Mouse (Mus musculus): ENCODE measurements around the gene Zfp458. TPM values are rescaled to one million over a fixed set of nuclear protein-coding genes. Genes with fewer than 3 reads are reported as not detected.
"Not testable (repeated sequence)": the region's sequence is repeated elsewhere in the genome, so short reads cannot be mapped to it uniquely, and the experiment has no call there.

The Zfp458 gene
- under 1 TPM; 0.69 to 0.92 TPM for total RNA-seq (2021)
- long read RNA-seq, experiment 1 = 0 reads
- long read RNA-seq, experiment 2, full-length matches to known transcripts = 1 of 1 reads
- long read RNA-seq, experiment 2, partial matches to known transcripts = 0 of 1 reads
- long read RNA-seq, experiment 2, other reads (novel, unspliced or antisense) = 0 of 1 reads

GRCm38 (mm10) chr13:67278314-67278713 is at the start of gene Zfp458:
Gene Zfp458, minus strand, starts transcription at chr13:67278466.
- no peak for DNase-seq
- intact Hi-C loops (cut with DNase I) = no loop called here

- no peak for DNase-seq
Measured at GRCm38 (mm10) chr13:67306718-67307117, 28.5 kb upstream of the Zfp458 start.

GRCm38 (mm10) chr13:67305822-67306672 is 27.8 kb upstream of the Zfp458 start, which contains the start of gene Zfp457:
Gene Zfp457, minus strand, starts transcription at chr13:67306485.
- peak; percentile 69 to 75 for DNase-seq
- intact Hi-C loops (cut with DNase I) = loop anchor here (5.0 kb wide), 1 partner anchor 179 kb away; no protein-coding TSS in a partner anchor

More at GRCm38 (mm10) chr13:67306718-67307117, 28.5 kb upstream of the Zfp458 start:
- intact Hi-C loops (cut with DNase I) = loop anchor here (5.0 kb wide), 1 partner anchor 179 kb away; no protein-coding TSS in a partner anchor

GRCm38 (mm10) chr13:67269383-67270065 is 8.7 kb downstream of the Zfp458 start:
- DNase-seq = not testable (repeated sequence)
- intact Hi-C loops (cut with DNase I) = loop anchor here (5.0 kb wide), 1 partner anchor 33 kb away; no protein-coding TSS in a partner anchor

- intact Hi-C loops (cut with DNase I) = loop anchor here (5.0 kb wide), 1 partner anchor 34 kb away; no protein-coding TSS in a partner anchor
- peak; percentile 31 to 56 for DNase-seq
Measured at GRCm38 (mm10) chr13:67268568-67269369, 9.5 kb downstream of the Zfp458 start.

GRCm38 (mm10) chr13:67214015-67214607 is 64.2 kb downstream of the Zfp458 start:
- DNase-seq = no peak
- intact Hi-C loops (cut with DNase I) = no loop called here

Other genes starting within 250 kb of the Zfp458 start
- gene Zfp712, start 217.3 kb downstream of the Zfp458 start, total RNA-seq (2021) = under 1 TPM; 0.59 to 0.81 TPM
- 1 to 10 TPM in 1 of 2 experiments, under 1 TPM in 1; 0.61 to 1.8 TPM for gene Zfp708, start 180.5 kb downstream of the Zfp458 start, total RNA-seq (2021)
- 1 to 10 TPM; 1.1 to 2.0 TPM for gene Gm28557, start 169.9 kb downstream of the Zfp458 start, total RNA-seq (2021)
- under 1 TPM; 0.43 to 0.54 TPM for gene Rslcan18, start 162.2 kb downstream of the Zfp458 start, total RNA-seq (2021)
- gene Zfp759, start 156.8 kb downstream of the Zfp458 start, total RNA-seq (2021) = 1 to 10 TPM; 2.7 to 4.3 TPM
- 1 to 10 TPM; 1.6 to 1.9 TPM for gene Rsl1, start 105.3 kb downstream of the Zfp458 start, total RNA-seq (2021)
- under 1 TPM; 0.32 to 0.64 TPM for gene Zfp455, start 84.0 kb downstream of the Zfp458 start, total RNA-seq (2021)
- gene Zfp457, start 28.0 kb upstream of the Zfp458 start, total RNA-seq (2021) = 1 to 10 TPM; 3.7 to 3.8 TPM
- gene Zfp595, start 54.1 kb upstream of the Zfp458 start, total RNA-seq (2021) = 1 to 10 TPM in 1 of 2 experiments, under 1 TPM in 1; 0.94 to 1.4 TPM
- not detected for gene Gm28044, start 82.1 kb upstream of the Zfp458 start, total RNA-seq (2021)
- 1 to 10 TPM in 1 of 2 experiments, under 1 TPM in 1; 0.62 to 1.0 TPM for gene Zfp953, start 82.1 kb upstream of the Zfp458 start, total RNA-seq (2021)
- not detected for gene Gm28041, start 97.3 kb upstream of the Zfp458 start, total RNA-seq (2021)
- under 1 TPM; 0.12 to 0.23 TPM for gene Zfp456, start 97.3 kb upstream of the Zfp458 start, total RNA-seq (2021)
- gene Zfp429, start 121.4 kb upstream of the Zfp458 start, total RNA-seq (2021) = 1 to 10 TPM; 1.2 to 1.3 TPM
- gene Zfp459, start 143.0 kb upstream of the Zfp458 start, total RNA-seq (2021) = under 1 TPM; 0.42 to 0.51 TPM
- 1 to 10 TPM; 4.8 to 5.2 TPM for gene Zfp874a, start 173.2 kb upstream of the Zfp458 start, total RNA-seq (2021)
- gene Zfp874b, start 205.8 kb upstream of the Zfp458 start, total RNA-seq (2021) = 10 to 100 TPM; 10.5 to 11.9 TPM
- 1 to 10 TPM; 2.5 to 3.8 TPM for gene Zfp58, start 222.1 kb upstream of the Zfp458 start, total RNA-seq (2021)
- gene Gm26965, start 247.7 kb upstream of the Zfp458 start, total RNA-seq (2021) = not detected
- gene Zfp87, start 247.7 kb upstream of the Zfp458 start, total RNA-seq (2021) = 1 to 10 TPM; 3.8 to 4.2 TPM

Measured in gastrocnemius, postnatal 36 days (tissue).